Mouse (Mus musculus) heart, postnatal 0 days (tissue): ENCODE results near the gene Tmem255a. TPM values are rescaled to one million over a fixed set of nuclear protein-coding genes. Genes with fewer than 3 reads are reported as not detected.
A peak's percentile ranks its signal among the peaks of the same experiment; 100 is the strongest.

ENCODE experiments used
- ATAC-seq: fragments of 200-750 bp; cut with Nextera tagmentation; 2 replicates; pipeline ENCODE4 v1.8.0; 2017; ENCODE audit warnings: low read depth, moderate number of reproducible peaks, moderate library complexity; ENCODE audit not compliant: insufficient read depth
- DNase-seq: peaks from one replicate; pipeline ENCODE4 v3.0.0-alpha.2; 2016; ENCODE audit warnings: low spot score
- H3K27ac ChIP-seq: fragments of 300-500 bp; sonication (generic); 2 replicates; pipeline ENCODE4 v1.5.1; 2014; ENCODE audit warnings: low read depth, mild to moderate bottlenecking
- H3K27me3 ChIP-seq: fragments of 300-500 bp; sonication (generic); 2 replicates; pipeline ENCODE4 v1.6.1; 2014; ENCODE audit warnings: low read length, mixed read lengths; ENCODE audit not compliant: control insufficient read depth, insufficient read depth
- H3K36me3 ChIP-seq: fragments of 300-500 bp; sonication (generic); replicated peaks from 2 replicates; pipeline ENCODE4 v1.6.1; 2014; ENCODE audit warnings: low read length, mixed read lengths; ENCODE audit not compliant: control insufficient read depth, insufficient read depth
- H3K4me1 ChIP-seq: fragments of 300-500 bp; sonication (generic); 2 replicates; pipeline ENCODE4 v1.6.1; 2014; ENCODE audit warnings: antibody characterized with exemption; ENCODE audit not compliant: control insufficient read depth, insufficient read depth
- H3K4me2 ChIP-seq: fragments of 300-500 bp; sonication (generic); 2 replicates; pipeline ENCODE4 v1.6.1; 2014; ENCODE audit warnings: low read depth, mild to moderate bottlenecking, low read length, moderate library complexity
- H3K4me3 ChIP-seq: fragments of 300-500 bp; sonication (generic); 2 replicates; pipeline ENCODE4 v1.5.1; 2014; ENCODE audit warnings: low read depth, low read length
- H3K9ac ChIP-seq: fragments of 300-500 bp; sonication (generic); replicated peaks from 2 replicates; pipeline ENCODE4 v1.6.1; 2014; ENCODE audit warnings: low read depth, low read length, mixed read lengths
- H3K9me3 ChIP-seq: fragments of 300-500 bp; sonication (generic); replicated peaks from 2 replicates; pipeline ENCODE4 v1.6.1; 2016; ENCODE audit warnings: low read length; ENCODE audit not compliant: control insufficient read depth
- CTCF ChIP-seq: IDR thresholded peaks from 2 replicates; pipeline ENCODE4 v1.5.1; 2016; ENCODE audit warnings: antibody characterized with exemption, control low read depth, low read depth
- EP300 ChIP-seq: IDR thresholded peaks from 2 replicates; pipeline ENCODE4 v1.6.1; 2016; ENCODE audit warnings: antibody characterized with exemption, low read depth
- WGBS: fragments of 180-500 bp; shearing (Covaris S2); extraction: QIAGEN DNeasy Blood & Tissue Kit; methylation state at CpG from one replicate; pipeline ENCODE4 v1.1.7; 2014; 5-methylcytosine and 5-hydroxymethylcytosine counted together
- microRNA-seq: library from miRNA; unstranded; fragments of <30 nt; microRNA quantifications from one replicate; pipeline ENCODE4, GENCODE M21; 2016
- polyA plus RNA-seq: library from polyadenylated mRNA; unstranded; fragments of >200 nt; fragmentation: Nextera tagmentation; extraction: Ambion mirVana; gene quantifications from 2 replicates; pipeline ENCODE4 v1.2.1, GENCODE M21; 2015
- total RNA-seq: library from RNA; depleted of rRNA; stranded (reverse); fragments of >200 nt; gene quantifications from 2 replicates; pipeline ENCODE4 v1.2.3, GENCODE M21; 2014; ENCODE audit warnings: low replicate concordance; rRNA removed

Tmem255a gene
- total and polyA plus RNA-seq, 2 experiments from 2014 or later = 23.0 to 31.9 TPM

DNA sequence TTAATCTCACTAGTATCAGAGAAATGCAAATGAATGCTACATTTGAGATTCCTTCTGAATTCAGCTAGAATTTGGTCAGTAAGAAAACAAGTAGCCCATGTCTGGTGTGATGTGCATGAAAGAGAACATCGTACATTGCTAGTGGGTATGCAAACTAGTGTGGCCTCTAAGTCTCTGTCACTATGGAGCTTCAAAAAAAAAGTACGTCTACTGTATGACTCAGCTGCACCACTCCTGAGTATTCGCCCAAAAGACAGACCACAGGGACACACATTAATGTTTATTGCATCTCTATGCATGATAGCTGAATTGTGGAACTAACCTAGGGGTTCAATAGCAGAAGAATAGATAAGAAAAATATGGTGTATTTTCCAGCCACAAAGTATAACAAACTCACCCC is 86.9 kb downstream of the Tmem255a start:
- no peaks in the 10 kb centered on the region for H3K36me3 ChIP-seq
- H3K9ac ChIP-seq = no peak overlapping the region
- H3K4me1 ChIP-seq = no peaks in the 10 kb centered on the region
- H3K27me3 ChIP-seq = no peaks in the 10 kb centered on the region
- TF ChIP-seq EP300 (no peak), CTCF (no peak)
- DNase-seq (no peak), ATAC-seq (no peak)
- H3K9me3 ChIP-seq = no peaks in the 10 kb centered on the region
- no peak overlapping the region for H3K4me3 ChIP-seq
- H3K27ac ChIP-seq = no peak overlapping the region
- no peak overlapping the region for H3K4me2 ChIP-seq
- WGBS = 69% methylated on average over 3 of the region's 3 CpGs

DNA sequence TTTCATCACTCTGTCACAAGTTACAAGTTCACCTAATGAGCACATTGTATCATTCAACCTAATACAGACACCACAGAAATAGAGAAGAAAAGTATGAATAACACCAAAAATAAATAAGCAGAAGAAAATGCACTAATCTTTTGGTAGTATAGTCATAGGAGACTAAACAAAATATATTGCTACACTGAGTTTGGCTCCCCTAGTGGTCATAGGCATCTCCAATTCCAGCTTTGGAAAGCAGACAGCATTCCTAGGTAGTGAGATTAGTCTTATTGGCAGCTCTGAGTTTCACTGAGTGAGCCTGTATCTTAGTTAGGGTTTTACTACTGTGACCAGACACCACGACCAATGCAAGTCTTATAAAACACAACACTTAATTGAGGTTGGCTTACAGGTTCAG is 93.1 kb downstream of the Tmem255a start:
- H3K4me2 ChIP-seq = no peak overlapping the region
- no peak overlapping the region for H3K4me3 ChIP-seq
- ATAC-seq (no peak), DNase-seq (no peak)
- no peaks in the 10 kb centered on the region for H3K4me1 ChIP-seq
- H3K27ac ChIP-seq = no peak overlapping the region
- no peak for TF ChIP-seq EP300
- TF ChIP-seq CTCF = peak; percentile 18; the same call in 1 of the 2 replicates
- H3K27me3 ChIP-seq = no peaks in the 10 kb centered on the region
- WGBS = 52% methylated on average over 1 of the region's 1 CpGs
- no peak overlapping the region for H3K9ac ChIP-seq
- H3K36me3 ChIP-seq = no peaks in the 10 kb centered on the region
- no peaks in the 10 kb centered on the region for H3K9me3 ChIP-seq

Small RNA genes lying within 50 kb of the gene (microRNA-seq; reads per million reads assigned to microRNA genes)
- gene Mir3110 = not detected

Other genes with a start within 250 kb of the Tmem255a start
- gene Btg1-ps1, start 233.6 kb downstream of the Tmem255a start, total RNA-seq = not detected in 2 replicates
- not detected in 2 replicates for gene Btg1-ps1, start 233.6 kb downstream of the Tmem255a start, polyA plus RNA-seq
- not detected in 2 replicates for gene Btg1-ps2, start 209.3 kb downstream of the Tmem255a start, total RNA-seq
- gene Btg1-ps2, start 209.3 kb downstream of the Tmem255a start, polyA plus RNA-seq = not detected in 2 replicates
- not detected in 2 replicates for gene Rhox10, start 186.0 kb downstream of the Tmem255a start, total RNA-seq
- gene Rhox10, start 186.0 kb downstream of the Tmem255a start, polyA plus RNA-seq = not detected in 2 replicates
- gene Rhox11, start 167.3 kb downstream of the Tmem255a start, total RNA-seq = not detected in 2 replicates
- not detected in 2 replicates for gene Rhox11, start 167.3 kb downstream of the Tmem255a start, polyA plus RNA-seq
- not detected in 2 replicates for gene Rhox12, start 141.5 kb downstream of the Tmem255a start, total RNA-seq
- not detected in 2 replicates for gene Rhox12, start 141.5 kb downstream of the Tmem255a start, polyA plus RNA-seq
- gene Rhox13, start 131.2 kb downstream of the Tmem255a start, total RNA-seq = not detected in 2 replicates
- gene Rhox13, start 131.2 kb downstream of the Tmem255a start, polyA plus RNA-seq = not detected in 2 replicates
- gene Zbtb33, start 62.6 kb downstream of the Tmem255a start, total RNA-seq = 13.0 and 14.1 TPM in 2 replicates
- 1.5 and 1.6 TPM in 2 replicates for gene Zbtb33, start 62.6 kb downstream of the Tmem255a start, polyA plus RNA-seq
- gene Atp1b4, start 63.7 kb upstream of the Tmem255a start, total RNA-seq = not detected in 2 replicates
- 0.10 and 0.11 TPM in 2 replicates for gene Atp1b4, start 63.7 kb upstream of the Tmem255a start, polyA plus RNA-seq
- gene Lamp2, start 204.0 kb upstream of the Tmem255a start, total RNA-seq = 135 and 142 TPM in 2 replicates
- 111 and 113 TPM in 2 replicates for gene Lamp2, start 204.0 kb upstream of the Tmem255a start, polyA plus RNA-seq